Mouse (Mus musculus) MEL (cell line): ENCODE data around the gene Homer1. TPM values are rescaled to one million over a fixed set of nuclear protein-coding genes. Genes with fewer than 3 reads are reported as not detected.

Experiments
- DNase-seq: peaks from one replicate; pipeline ENCODE4 v3.0.0; 2011; ENCODE audit warnings: low read depth, low spot score
- H3K27ac ChIP-seq: 2 replicates; pipeline ENCODE4 v1.5.1; 2012; ENCODE audit warnings: low read depth, mild to moderate bottlenecking, control low read depth, low read length, moderate library complexity; ENCODE audit not compliant: control insufficient read depth
- H3K27me3 ChIP-seq, 2 experiments: fragments of 150-350 bp in 1 of 2; sonication (generic) in 1 of 2; 2 replicates each; pipeline ENCODE4 v1.6.1; 2012; ENCODE audit warnings: low read length in 2 of 2, mild to moderate bottlenecking in 2 of 2, improper control_type of control experiment in 1 of 2, moderate library complexity in 1 of 2; ENCODE audit not compliant: insufficient read depth in 2 of 2, control insufficient read depth in 1 of 2
- H3K36me3 ChIP-seq, 2 experiments: 2 replicates each; pipeline ENCODE4 v1.6.1; 2012 to 2014; ENCODE audit warnings: low read length in 2 of 2, improper control_type of control experiment in 1 of 2, inconsistent platforms in 1 of 2, mild to moderate bottlenecking in 1 of 2; ENCODE audit not compliant: insufficient read depth in 2 of 2, control insufficient read depth in 1 of 2
- H3K4me1 ChIP-seq, 2 experiments: fragments of 150-350 bp in 1 of 2; sonication (generic) in 1 of 2; 2 replicates each; pipeline ENCODE4 v1.6.1; 2012; ENCODE audit warnings: low read length in 2 of 2, improper control_type of control experiment in 1 of 2, mild to moderate bottlenecking in 1 of 2; ENCODE audit not compliant: insufficient read depth in 2 of 2, control insufficient read depth in 1 of 2
- H3K4me3 ChIP-seq, 2 experiments: fragments of 150-350 bp in 1 of 2; sonication (generic) in 1 of 2; 2 replicates each; pipeline ENCODE4 v1.5.1; 2012; ENCODE audit warnings: low read depth in 2 of 2, low read length in 2 of 2, mild to moderate bottlenecking in 2 of 2, moderate library complexity in 2 of 2, control low read depth in 1 of 2, improper control_type of control experiment in 1 of 2; ENCODE audit not compliant: control insufficient read depth in 1 of 2, insufficient read depth in 1 of 2
- H3K79me2 ChIP-seq: 2 replicates; pipeline ENCODE4 v1.6.1; 2012; ENCODE audit warnings: mild to moderate bottlenecking, low read length, moderate library complexity; ENCODE audit not compliant: control insufficient read depth, poor library complexity, insufficient read depth
- H3K9ac ChIP-seq: 2 replicates; pipeline ENCODE4 v1.6.1; 2012; ENCODE audit warnings: low read depth, mild to moderate bottlenecking, control low read depth, low read length, moderate library complexity; ENCODE audit not compliant: control insufficient read depth, poor library complexity, severe bottlenecking
- H3K9me3 ChIP-seq: fragments of 150-350 bp; sonication (generic); replicated peaks from 2 replicates; pipeline ENCODE4 v1.6.1; 2012; ENCODE audit warnings: mild to moderate bottlenecking, low read length, improper control_type of control experiment, moderate library complexity; ENCODE audit not compliant: insufficient read depth
- BHLHE40 ChIP-seq: IDR thresholded peaks from 2 replicates; pipeline ENCODE4 v1.6.1; 2012; ENCODE audit warnings: low read depth, mild to moderate bottlenecking, inconsistent platforms, low read length, improper control_type of control experiment, borderline replicate concordance
- CHD1 ChIP-seq: IDR thresholded peaks from 2 replicates; pipeline ENCODE4 v1.6.1; 2012; ENCODE audit warnings: low read depth, mild to moderate bottlenecking, inconsistent platforms, low read length, improper control_type of control experiment
- CHD2 ChIP-seq: IDR thresholded peaks from 2 replicates; pipeline ENCODE4 v1.6.1; 2011; ENCODE audit warnings: low read length, improper control_type of control experiment
- CTCF ChIP-seq, 3 experiments: IDR thresholded peaks in 2 of 3; conservative IDR thresholded peaks in 1 of 3; 2 replicates each; pipeline ENCODE4 v1.5.1; 2011 to 2012; ENCODE audit warnings: low read length in 3 of 3, low read depth in 2 of 3, mild to moderate bottlenecking in 2 of 3, improper control_type of control experiment in 1 of 3, inconsistent platforms in 1 of 3, mixed read lengths in 1 of 3, moderate library complexity in 1 of 3; ENCODE audit not compliant: control insufficient read depth in 1 of 3, insufficient read depth in 1 of 3, poor library complexity in 1 of 3, severe bottlenecking in 1 of 3
- E2F4 ChIP-seq: IDR thresholded peaks from 2 replicates; pipeline ENCODE4 v1.6.1; 2011; ENCODE audit warnings: low read depth, low read length, improper control_type of control experiment, borderline replicate concordance
- ELF1 ChIP-seq: IDR thresholded peaks from 2 replicates; pipeline ENCODE4 v1.6.1; 2014; ENCODE audit warnings: low read depth, mild to moderate bottlenecking, inconsistent platforms, low read length, improper control_type of control experiment, moderate library complexity
- EP300 ChIP-seq, 2 experiments: IDR thresholded peaks; 2 replicates each; pipeline ENCODE4 v1.6.1; 2011; ENCODE audit warnings: improper control_type of control experiment in 2 of 2, low read length in 2 of 2, low read depth in 1 of 2, mild to moderate bottlenecking in 1 of 2
- ETS1 ChIP-seq: IDR thresholded peaks from 2 replicates; pipeline ENCODE4 v1.6.1; 2012; ENCODE audit warnings: low read depth, mild to moderate bottlenecking, inconsistent platforms, low read length, improper control_type of control experiment, moderate library complexity
- GABPA ChIP-seq: IDR thresholded peaks from 2 replicates; pipeline ENCODE4 v1.6.1; 2012; ENCODE audit warnings: low read depth, mild to moderate bottlenecking, inconsistent platforms, low read length, improper control_type of control experiment, moderate library complexity
- GATA1 ChIP-seq: IDR thresholded peaks from 2 replicates; pipeline ENCODE4 v1.6.1; 2011; ENCODE audit warnings: low read depth, low read length, improper control_type of control experiment
- HCFC1 ChIP-seq: IDR thresholded peaks from 2 replicates; pipeline ENCODE4 v1.6.1; 2012; ENCODE audit warnings: low read depth, mild to moderate bottlenecking, inconsistent platforms, low read length, improper control_type of control experiment, moderate library complexity
- JUND ChIP-seq: IDR thresholded peaks from 2 replicates; pipeline ENCODE4 v1.6.1; 2011; ENCODE audit warnings: low read depth, mild to moderate bottlenecking, improper control_type of control experiment, low read length
- KAT2A ChIP-seq: conservative IDR thresholded peaks from 2 replicates; pipeline ENCODE4 v1.6.1; 2012; ENCODE audit warnings: low read depth, low read length, improper control_type of control experiment, inconsistent platforms
- MAFK ChIP-seq: IDR thresholded peaks from 2 replicates; pipeline ENCODE4 v1.6.1; 2011; ENCODE audit warnings: low read depth, mild to moderate bottlenecking, low read length, improper control_type of control experiment, borderline replicate concordance
- MAX ChIP-seq: IDR thresholded peaks from 2 replicates; pipeline ENCODE4 v1.6.1; 2011; ENCODE audit warnings: low read length, improper control_type of control experiment
- MAZ ChIP-seq: IDR thresholded peaks from 2 replicates; pipeline ENCODE4 v1.6.1; 2012; ENCODE audit warnings: low read depth, mild to moderate bottlenecking, inconsistent platforms, low read length, improper control_type of control experiment
- MEF2A ChIP-seq: IDR thresholded peaks from 2 replicates; pipeline ENCODE4 v1.6.1; 2014; ENCODE audit warnings: low read depth, mild to moderate bottlenecking, inconsistent platforms, low read length, improper control_type of control experiment; ENCODE audit not compliant: poor library complexity, insufficient replicate concordance, severe bottlenecking; ENCODE audit errors: extremely low read depth
- MXI1 ChIP-seq: IDR thresholded peaks from 2 replicates; pipeline ENCODE4 v1.6.1; 2011; ENCODE audit warnings: mild to moderate bottlenecking, low read depth, low read length, improper control_type of control experiment
- MYB ChIP-seq: IDR thresholded peaks from 2 replicates; pipeline ENCODE4 v1.6.1; 2011; ENCODE audit warnings: mild to moderate bottlenecking, low read depth, low read length, improper control_type of control experiment
- MYC ChIP-seq: IDR thresholded peaks from 2 replicates; pipeline ENCODE4 v1.6.1; 2011; ENCODE audit warnings: low read depth, mild to moderate bottlenecking, low read length, improper control_type of control experiment, moderate library complexity
- NELFE ChIP-seq: IDR thresholded peaks from 2 replicates; pipeline ENCODE4 v1.6.1; 2011; ENCODE audit warnings: low read depth, low read length, improper control_type of control experiment
- NRF1 ChIP-seq: IDR thresholded peaks from 2 replicates; pipeline ENCODE4 v1.6.1; 2014; ENCODE audit warnings: low read depth, mild to moderate bottlenecking, inconsistent platforms, low read length, improper control_type of control experiment, moderate library complexity; ENCODE audit not compliant: poor library complexity, insufficient read depth, severe bottlenecking
- POLR2A ChIP-seq, 2 experiments: IDR thresholded peaks; 2 replicates each; pipeline ENCODE4 v1.6.1; 2011 to 2012; ENCODE audit warnings: low read length in 2 of 2, mild to moderate bottlenecking in 2 of 2, control low read depth in 1 of 2, improper control_type of control experiment in 1 of 2, low read depth in 1 of 2, moderate library complexity in 1 of 2; ENCODE audit not compliant: control insufficient read depth in 1 of 2, insufficient read depth in 1 of 2, poor library complexity in 1 of 2
- POLR2AphosphoS2 ChIP-seq: IDR thresholded peaks from 2 replicates; pipeline ENCODE4 v1.6.1; 2011; ENCODE audit warnings: low read length, improper control_type of control experiment
- POLR2AphosphoS5 ChIP-seq: IDR thresholded peaks from 2 replicates; pipeline ENCODE4 v1.6.1; 2012; ENCODE audit warnings: low read depth, borderline replicate concordance, mild to moderate bottlenecking, inconsistent platforms, low read length, moderate library complexity, mixed read lengths
- RAD21 ChIP-seq: IDR thresholded peaks from 2 replicates; pipeline ENCODE4 v1.6.1; 2011; ENCODE audit warnings: mild to moderate bottlenecking, low read depth, low read length, improper control_type of control experiment
- RCOR1 ChIP-seq: IDR thresholded peaks from 2 replicates; pipeline ENCODE4 v1.6.1; 2012; ENCODE audit warnings: low read depth, mild to moderate bottlenecking, inconsistent platforms, low read length, improper control_type of control experiment
- SIN3A ChIP-seq: IDR thresholded peaks from 2 replicates; pipeline ENCODE4 v1.6.1; 2012; ENCODE audit warnings: low read length, improper control_type of control experiment, inconsistent platforms
- SMC3 ChIP-seq: IDR thresholded peaks from 2 replicates; pipeline ENCODE4 v1.6.1; 2011; ENCODE audit warnings: low read depth, low read length, improper control_type of control experiment
- TAL1 ChIP-seq: IDR thresholded peaks from 2 replicates; pipeline ENCODE4 v1.6.1; 2012; ENCODE audit warnings: mild to moderate bottlenecking, inconsistent platforms, low read length, moderate library complexity, mixed read lengths
- TBP ChIP-seq: IDR thresholded peaks from 2 replicates; pipeline ENCODE4 v1.8.0; 2011; ENCODE audit warnings: low read depth, low read length, improper control_type of control experiment
- UBTF ChIP-seq: IDR thresholded peaks from 2 replicates; pipeline ENCODE4 v1.6.1; 2012; ENCODE audit warnings: low read depth, mild to moderate bottlenecking, inconsistent platforms, low read length, improper control_type of control experiment, moderate library complexity, borderline replicate concordance; ENCODE audit not compliant: insufficient read depth
- USF1 ChIP-seq: IDR thresholded peaks from 2 replicates; pipeline ENCODE4 v1.6.1; 2014; ENCODE audit warnings: low read depth, mild to moderate bottlenecking, inconsistent platforms, low read length, improper control_type of control experiment, moderate library complexity
- USF2 ChIP-seq, 2 experiments: IDR thresholded peaks; 2 replicates each; pipeline ENCODE4 v1.6.1; 2011 to 2012; ENCODE audit warnings: improper control_type of control experiment in 2 of 2, low read length in 2 of 2, borderline replicate concordance in 1 of 2, inconsistent platforms in 1 of 2, low read depth in 1 of 2, mild to moderate bottlenecking in 1 of 2; ENCODE audit not compliant: insufficient read depth in 1 of 2
- ZC3H11A ChIP-seq: IDR thresholded peaks from 2 replicates; pipeline ENCODE4 v1.6.1; 2012; ENCODE audit warnings: low read depth, mild to moderate bottlenecking, inconsistent platforms, low read length, improper control_type of control experiment
- ZKSCAN1 ChIP-seq: IDR thresholded peaks from 2 replicates; pipeline ENCODE4 v1.6.1; 2012; ENCODE audit warnings: low read depth, mild to moderate bottlenecking, inconsistent platforms, low read length, improper control_type of control experiment, moderate library complexity
- ZMIZ1 ChIP-seq: IDR thresholded peaks from 2 replicates; pipeline ENCODE4 v1.6.1; 2012; ENCODE audit warnings: low read depth, mild to moderate bottlenecking, inconsistent platforms, low read length, improper control_type of control experiment, moderate library complexity
- ZNF384 ChIP-seq: IDR thresholded peaks from 2 replicates; pipeline ENCODE4 v1.6.1; 2012; ENCODE audit warnings: low read depth, mild to moderate bottlenecking, inconsistent platforms, low read length, improper control_type of control experiment
- polyA plus RNA-seq, 2 experiments: library from polyadenylated mRNA; stranded (reverse) in 1 of 2; unstranded in 1 of 2; fragments of >175 nt in 1 of 2; fragments of >200 nt in 1 of 2; gene quantifications; 2 replicates each; pipeline versions ENCODE4 v1.2.1 to v1.2.4; 2012; ENCODE audit warnings: low replicate concordance in 2 of 2, low read depth in 1 of 2; ENCODE audit not compliant: insufficient read length in 2 of 2, insufficient read depth in 1 of 2, missing spikeins in 1 of 2
- total RNA-seq: library from RNA; depleted of rRNA; stranded (reverse); fragments of 300-350 nt; gene quantifications from 2 replicates; pipeline ENCODE4 v1.2.3, GENCODE M21; 2012

The Homer1 gene
- total and polyA plus RNA-seq, 3 experiments, result 19.5 to 20.6 TPM; not detected in 1

GRCm38 (mm10) chr13:93338394-93338793 is 39.0 kb downstream of the Homer1 start:
- peak; percentile 78 for DNase-seq
- Histone ChIP-seq H3K4me3 (peak overlapping the region in 1 of 2 experiments; percentile 2; a peak in 2 of 4 replicates), H3K79me2 (peaks cover 8% of the 10 kb centered on the region), H3K36me3 (peaks cover 0 to 43% of the 10 kb centered on the region in 2 experiments; a peak in 3 of 4 replicates), H3K27me3 (no peaks in the 10 kb centered on the region), H3K27ac (peak overlapping the region; percentile 56), H3K4me1 (peaks cover 12 to 35% of the 10 kb centered on the region in 2 experiments), H3K9me3 (no peaks in the 10 kb centered on the region), H3K9ac (0 out of 2 replicates have a peak overlapping the region, but pooled peaks have one; percentile 21)
- TF ChIP-seq POLR2AphosphoS2 (no peak), KAT2A (no peak), POLR2AphosphoS5 (no peak), ZC3H11A (no peak), BHLHE40 (no peak), TBP (no peak), CHD2 (no peak), E2F4 (no peak), TAL1 (no peak), MAX (no peak), ZKSCAN1 (no peak), RAD21 (no peak), JUND (no peak), HCFC1 (0 out of 2 replicates have a peak, but pooled peaks have one; percentile 28), ELF1 (no peak), MXI1 (peak; percentile 21; the same call in 1 of the 2 replicates), ZNF384 (no peak), SIN3A (peak; percentile 73), SMC3 (no peak), MEF2A (no peak), POLR2A (IDR thresholded peaks at IDR 0.05; ENCODE audit: control insufficient read depth in 1 of 2, insufficient read depth in 1 of 2, low read depth in 1 of 2, low read length in 2 of 2, poor library complexity in 1 of 2) (no peak), CTCF (IDR thresholded peaks at IDR 0.05 in 2 of 3, conservative IDR thresholded peaks at IDR 0.05 in 1 of 3; ENCODE audit: control insufficient read depth in 1 of 3, insufficient read depth in 1 of 3, low read depth in 2 of 3, low read length in 3 of 3, poor library complexity in 1 of 3, severe bottlenecking in 1 of 3) (no peak), NELFE (no peak), MYB (peak; percentile 52; the same call in 1 of the 2 replicates), ZMIZ1 (no peak), EP300 (IDR thresholded peaks at IDR 0.05; ENCODE audit: low read depth in 1 of 2, low read length in 2 of 2) (peak; percentile 8 to 60; a peak in 1 of 4 replicates), NRF1 (no peak), USF2 (IDR thresholded peaks at IDR 0.05; ENCODE audit: borderline replicate concordance in 1 of 2, insufficient read depth in 1 of 2, low read depth in 1 of 2, low read length in 2 of 2) (no peak), MAZ (no peak), MYC (no peak), ETS1 (peak; percentile 59), CHD1 (no peak), USF1 (no peak), UBTF (no peak), MAFK (no peak), RCOR1 (no peak; the same call in 1 of the 2 replicates), GABPA (no peak), GATA1 (peak; percentile 58)
